Mouse (Mus musculus): Measurements from ENCODE around the gene Gatd1. TPM values are rescaled to one million over a fixed set of nuclear protein-coding genes. Genes with fewer than 3 reads are reported as not detected.
"Not testable (repeated sequence)": the region's sequence is repeated elsewhere in the genome, so short reads cannot be mapped to it uniquely, and the experiment has no call there.

Gene Gatd1
- total RNA-seq, 2 experiments from 2014 or later = 6.2 to 9.6 TPM

DNA sequence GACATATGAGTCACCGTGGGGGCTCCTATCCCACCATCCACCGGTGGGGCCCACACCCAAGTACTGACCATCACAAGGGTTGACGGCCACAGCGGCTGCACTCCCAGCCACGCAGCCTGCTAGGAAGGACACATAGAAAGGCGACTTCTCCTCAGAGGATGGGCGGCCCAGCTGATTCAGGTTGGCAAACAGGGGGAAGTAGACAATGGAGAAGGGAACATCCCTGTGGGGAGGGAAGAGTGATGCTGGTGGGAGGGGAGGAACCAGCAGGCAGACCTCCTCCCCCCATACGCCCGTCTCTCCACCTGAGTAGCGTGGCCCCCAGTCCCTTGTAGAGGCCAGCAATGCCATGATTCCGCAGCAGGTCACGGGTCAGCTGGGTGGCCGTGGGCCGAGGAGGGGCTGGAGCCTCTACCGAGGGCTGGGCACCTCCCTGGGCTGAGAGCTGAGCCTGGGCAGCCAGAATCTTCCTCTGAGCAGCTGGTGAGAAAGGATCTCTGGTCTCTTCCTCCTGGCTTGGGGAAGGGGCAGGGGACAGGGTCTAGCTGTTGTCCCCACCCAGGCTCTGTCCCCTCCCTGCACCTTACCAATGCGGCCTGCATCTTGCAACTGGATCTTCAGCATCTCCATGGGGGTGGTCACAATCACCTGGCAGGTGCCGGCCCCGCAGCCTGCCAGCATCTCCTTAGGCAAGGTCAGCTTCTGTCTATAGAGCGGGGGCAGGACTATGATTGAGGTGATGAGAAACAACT is 17.7 kb upstream of the Gatd1 start:
- intact Hi-C loops (cut with DNase I; ENCODE audit: low total_unique reads) = no loop called here
- DNase-seq = peak; percentile 10

DNA sequence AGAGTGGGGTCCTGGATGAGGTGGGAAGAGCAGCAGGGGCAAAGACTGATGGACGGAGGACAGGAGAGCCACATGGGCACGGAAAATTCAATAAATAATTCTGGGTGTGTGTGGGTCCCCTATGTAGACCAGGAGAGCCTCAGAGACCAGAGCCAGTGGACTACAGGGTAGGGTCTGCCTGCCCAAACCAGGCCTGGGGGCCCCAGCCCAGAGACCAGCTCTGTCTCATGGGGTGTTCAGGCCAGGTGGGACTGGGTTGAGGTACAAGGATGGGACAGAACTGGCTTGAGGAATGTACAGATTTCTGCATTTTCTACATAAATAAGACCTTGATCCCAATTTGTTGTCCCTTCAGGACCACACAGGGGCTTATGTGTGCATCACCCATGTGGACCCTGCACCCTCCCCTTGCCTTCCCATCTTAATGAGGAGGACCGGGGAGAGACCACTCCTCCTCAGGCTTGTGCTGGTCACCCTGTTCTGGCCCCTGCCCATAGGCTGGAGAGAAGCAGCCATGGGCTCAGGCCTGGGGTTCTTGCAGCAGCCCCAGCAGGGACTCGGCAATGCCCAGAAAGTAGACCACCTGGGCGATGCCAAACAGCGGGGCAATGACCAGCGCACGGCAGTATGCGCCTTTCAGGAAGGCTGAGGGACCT is 16.8 kb upstream of the Gatd1 start:
- DNase-seq = no peak
- intact Hi-C loops (cut with DNase I; ENCODE audit: low total_unique reads) = no loop called here

DNA sequence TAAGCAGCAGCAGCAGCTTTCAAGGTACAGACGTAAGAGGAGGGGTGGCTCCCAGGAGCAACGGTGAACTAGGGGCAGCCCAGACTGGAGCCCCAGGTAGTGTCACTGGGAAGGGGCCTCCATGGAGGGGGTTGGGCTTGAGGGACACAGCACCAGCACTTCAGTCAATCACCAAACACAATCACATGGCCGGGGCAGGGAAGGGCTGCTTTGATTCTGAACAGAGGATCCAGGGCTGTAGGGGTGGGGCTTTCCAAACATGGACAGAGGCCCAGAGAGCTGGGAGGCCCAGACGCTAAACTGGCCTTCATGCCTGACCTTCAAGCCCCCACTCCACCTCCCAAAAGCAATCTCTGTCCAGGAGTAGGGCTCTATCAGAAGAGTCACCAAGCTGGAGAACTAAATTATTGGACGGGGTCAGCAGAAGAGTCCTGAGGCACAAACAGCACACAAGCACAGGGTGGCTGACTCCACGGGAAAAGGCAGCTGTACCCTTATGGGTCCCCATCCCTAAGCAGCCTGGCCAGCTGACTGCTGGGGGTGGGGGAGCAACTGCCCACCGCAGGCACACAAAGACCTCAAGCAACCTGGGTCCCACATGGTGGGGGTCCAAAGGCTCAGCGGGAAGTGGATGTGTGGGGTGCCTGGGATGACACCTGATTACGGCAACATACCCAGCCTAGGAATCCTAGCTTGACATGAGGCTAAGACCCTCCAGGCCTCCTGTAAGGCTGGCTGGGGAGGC is 16.1 kb upstream of the Gatd1 start:
- intact Hi-C loops (cut with DNase I; ENCODE audit: low total_unique reads) = no loop called here
- no peak for DNase-seq

DNA sequence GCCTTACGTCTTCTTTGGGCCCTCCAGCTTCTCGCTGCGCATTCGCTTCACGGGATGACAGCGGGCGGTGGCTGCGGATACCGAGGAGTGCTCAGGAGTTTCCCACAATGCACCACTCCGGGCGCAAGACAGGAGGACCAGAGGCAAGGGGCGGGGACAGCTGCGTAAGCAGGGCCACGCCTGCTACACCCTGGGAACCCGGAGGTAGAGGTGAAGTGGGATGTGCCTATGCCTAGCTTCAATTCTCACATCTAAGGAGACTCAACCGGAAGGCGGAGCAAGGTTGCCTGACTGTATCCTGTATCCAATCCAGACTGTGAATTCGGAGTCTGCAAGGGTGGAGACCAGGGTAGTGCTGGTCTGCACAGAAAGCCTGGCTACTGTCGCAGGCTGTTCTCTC is 15.4 kb upstream of the Gatd1 start, which contains the start of gene Cend1:
Gene Cend1 (minus strand): TSS at position 182 of the 400 bp plus-strand sequence.
- DNase-seq = no peak
- intact Hi-C loops (cut with DNase I; ENCODE audit: low total_unique reads) = no loop called here

DNA sequence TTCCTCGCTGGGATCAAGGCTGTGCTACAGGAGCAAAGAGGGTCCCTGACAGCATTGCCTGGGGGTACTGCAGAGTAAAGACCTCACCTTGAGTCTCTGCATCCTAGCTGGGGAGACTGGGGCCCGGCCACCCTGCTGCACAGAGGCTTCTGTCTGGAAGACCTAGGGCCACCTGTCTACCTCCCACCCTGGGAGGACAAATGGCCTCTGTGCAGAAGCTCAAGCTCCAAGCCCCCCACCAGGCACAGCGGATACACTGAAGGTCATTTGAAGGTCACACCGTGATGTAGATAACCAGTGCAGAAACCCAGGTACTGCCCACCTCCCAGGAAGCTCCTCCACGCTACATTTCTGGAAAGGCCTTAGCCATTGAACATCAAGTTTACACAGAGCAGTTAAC is 14.8 kb upstream of the Gatd1 start:
- DNase-seq = no peak
- intact Hi-C loops (cut with DNase I; ENCODE audit: low total_unique reads) = no loop called here

DNA sequence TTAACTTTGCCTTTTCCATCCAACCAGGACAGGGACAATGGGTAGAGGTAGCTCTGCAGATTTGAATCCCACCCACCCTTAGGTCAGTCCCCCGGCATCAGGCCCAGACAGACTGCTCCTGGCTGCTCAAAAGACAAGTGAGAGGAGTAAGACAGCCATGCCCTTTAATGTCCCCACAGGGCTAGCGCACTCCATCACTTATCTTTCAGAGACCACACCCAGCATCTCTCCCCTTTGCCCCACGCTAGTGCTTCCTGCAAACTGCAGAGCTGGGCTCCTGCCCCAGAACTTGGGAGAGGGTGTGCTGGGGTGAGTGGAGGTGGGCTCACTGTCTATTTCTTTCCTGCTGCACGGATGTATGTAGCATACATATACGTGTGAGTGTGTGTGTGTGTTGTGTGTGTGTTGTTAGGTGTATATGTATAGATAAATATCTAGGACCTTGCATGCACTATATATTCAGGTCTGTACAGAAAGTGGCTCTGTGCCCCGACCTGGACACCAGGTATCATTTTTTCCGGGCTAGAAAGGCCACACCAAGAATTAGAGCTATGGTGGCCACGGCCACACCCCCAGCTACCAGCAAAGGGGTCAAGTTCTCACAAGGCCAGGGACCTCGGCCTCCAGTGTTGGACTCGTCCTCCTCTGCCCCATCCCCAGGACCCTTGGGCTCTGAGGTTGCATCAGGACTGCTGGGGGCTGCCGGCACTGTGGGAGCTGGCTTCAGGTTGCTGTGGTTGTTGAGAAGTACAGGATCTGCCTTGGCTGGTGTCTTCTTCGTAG is 13.2 kb upstream of the Gatd1 start:
- intact Hi-C loops (cut with DNase I; ENCODE audit: low total_unique reads) = no loop called here
- no peak for DNase-seq

DNA sequence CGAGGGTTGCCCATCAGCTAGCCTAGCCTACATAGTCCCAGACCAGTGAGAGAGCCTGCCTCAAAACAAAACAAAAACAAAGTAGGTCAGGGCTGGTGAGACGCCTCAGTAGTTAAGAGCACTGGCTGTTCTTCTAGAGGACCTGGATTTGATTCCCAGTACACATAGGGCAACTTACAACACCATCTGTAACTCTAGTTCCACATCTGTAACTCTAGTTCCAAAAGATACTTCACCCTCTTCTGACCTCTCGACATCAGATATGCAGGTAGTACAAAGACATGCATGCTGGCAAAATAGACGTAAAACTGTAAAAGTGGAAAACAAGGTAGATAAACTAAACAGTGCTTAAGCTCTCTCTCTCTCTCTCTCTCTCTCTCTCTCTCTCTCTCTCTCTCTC is 9.9 kb upstream of the Gatd1 start:
- no peak for DNase-seq
- intact Hi-C loops (cut with DNase I; ENCODE audit: low total_unique reads) = no loop called here

DNA sequence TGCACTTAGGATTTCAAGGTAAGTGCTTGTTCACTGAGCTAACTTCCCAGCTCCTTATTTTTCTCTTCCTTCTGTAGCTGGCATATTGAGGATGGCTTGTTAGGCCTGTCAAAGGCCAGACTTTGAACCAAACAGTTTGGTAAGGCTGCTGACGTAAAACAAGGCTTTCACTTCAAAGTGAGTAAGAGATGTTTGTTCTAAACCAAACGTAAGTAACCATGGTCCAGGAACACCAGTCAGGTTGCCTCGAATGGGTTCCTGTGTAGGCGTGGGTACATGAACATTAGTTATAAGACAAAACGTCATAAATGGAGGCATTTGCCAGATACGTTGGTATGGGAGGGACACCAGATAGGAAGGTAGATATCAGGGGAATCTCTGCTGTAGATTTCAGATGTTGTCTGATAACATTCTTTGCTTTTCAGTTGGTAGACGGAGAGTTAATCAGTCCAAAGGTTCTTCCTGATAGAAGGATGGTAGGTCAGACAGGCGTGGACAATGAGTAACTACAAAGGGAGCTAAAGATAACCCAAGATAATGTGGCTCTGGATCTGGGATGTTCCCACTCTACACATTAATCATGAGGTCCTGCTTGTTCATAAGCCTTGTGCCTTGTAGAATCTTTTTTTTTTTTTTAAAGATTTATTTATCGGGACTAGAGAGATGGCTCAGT is 6.2 kb upstream of the Gatd1 start:
- intact Hi-C loops (cut with DNase I; ENCODE audit: low total_unique reads) = no loop called here
- no peak for DNase-seq

DNA sequence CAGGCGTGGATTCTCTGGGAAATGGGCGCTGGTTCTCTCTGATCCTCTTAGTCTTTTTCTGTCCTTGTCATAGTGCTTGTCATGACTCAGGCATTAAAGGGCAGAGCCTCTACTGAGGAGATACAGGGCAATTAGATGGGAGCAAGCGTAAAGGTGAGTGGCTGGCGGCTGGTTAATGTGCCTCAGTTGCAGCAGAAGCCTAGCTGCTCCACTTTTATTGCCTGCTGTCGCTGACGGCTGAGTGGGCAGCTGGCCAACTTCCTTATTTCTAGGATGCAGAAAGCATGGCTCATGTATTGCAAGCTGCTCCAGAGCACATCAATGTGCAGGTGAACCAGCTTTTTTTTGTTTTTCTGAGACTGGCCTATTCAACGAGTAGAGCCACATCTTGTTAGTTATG is 5.0 kb upstream of the Gatd1 start:
- intact Hi-C loops (cut with DNase I; ENCODE audit: low total_unique reads) = no loop called here
- no peak for DNase-seq

DNA sequence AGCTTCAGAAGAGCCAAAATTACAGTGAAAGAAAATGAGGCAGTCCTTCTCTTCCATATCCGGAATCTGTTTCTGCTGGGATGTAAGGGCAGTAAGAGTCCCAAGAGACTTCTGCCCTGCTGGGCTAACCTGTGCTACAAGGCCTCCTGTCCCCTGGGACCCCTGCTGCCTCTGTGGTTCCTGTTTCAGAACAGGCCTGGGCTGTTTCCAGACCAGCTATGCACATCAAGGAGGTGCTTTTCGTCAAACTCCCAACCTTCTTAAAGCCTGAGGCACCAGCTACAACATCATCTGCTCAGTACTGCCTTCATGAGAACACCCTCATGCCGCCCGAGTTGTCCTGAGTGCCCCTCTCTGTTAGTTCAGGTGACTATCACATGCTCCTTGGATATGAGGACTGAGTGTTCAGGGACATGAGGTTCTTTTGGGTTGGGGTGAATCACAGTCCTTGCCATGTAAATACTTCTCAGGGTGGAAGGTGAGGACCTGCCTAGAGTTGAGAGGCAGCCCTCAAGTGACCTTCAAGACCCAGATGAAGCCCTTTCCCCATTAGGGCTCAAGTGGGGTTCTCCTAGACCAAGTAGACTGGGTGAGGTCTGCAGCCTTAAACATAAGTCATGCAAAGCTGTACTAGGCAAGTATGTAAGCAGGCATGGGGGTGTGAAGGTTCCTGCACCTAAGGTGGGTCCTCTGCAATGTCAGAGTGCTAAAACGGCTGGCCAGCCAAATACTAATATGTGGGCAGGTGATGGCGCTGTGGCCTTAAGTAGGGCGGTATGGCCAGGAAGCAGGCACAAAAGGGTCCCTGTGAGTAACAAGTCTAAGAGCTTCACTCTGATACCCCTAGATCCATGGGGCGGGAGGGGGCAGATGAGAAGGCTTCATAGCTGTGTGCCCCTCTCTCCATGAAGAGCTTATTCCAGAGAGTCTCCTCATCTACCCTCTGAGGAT is 4.1 kb upstream of the Gatd1 start:
- no peak for DNase-seq
- intact Hi-C loops (cut with DNase I; ENCODE audit: low total_unique reads) = no loop called here

DNA sequence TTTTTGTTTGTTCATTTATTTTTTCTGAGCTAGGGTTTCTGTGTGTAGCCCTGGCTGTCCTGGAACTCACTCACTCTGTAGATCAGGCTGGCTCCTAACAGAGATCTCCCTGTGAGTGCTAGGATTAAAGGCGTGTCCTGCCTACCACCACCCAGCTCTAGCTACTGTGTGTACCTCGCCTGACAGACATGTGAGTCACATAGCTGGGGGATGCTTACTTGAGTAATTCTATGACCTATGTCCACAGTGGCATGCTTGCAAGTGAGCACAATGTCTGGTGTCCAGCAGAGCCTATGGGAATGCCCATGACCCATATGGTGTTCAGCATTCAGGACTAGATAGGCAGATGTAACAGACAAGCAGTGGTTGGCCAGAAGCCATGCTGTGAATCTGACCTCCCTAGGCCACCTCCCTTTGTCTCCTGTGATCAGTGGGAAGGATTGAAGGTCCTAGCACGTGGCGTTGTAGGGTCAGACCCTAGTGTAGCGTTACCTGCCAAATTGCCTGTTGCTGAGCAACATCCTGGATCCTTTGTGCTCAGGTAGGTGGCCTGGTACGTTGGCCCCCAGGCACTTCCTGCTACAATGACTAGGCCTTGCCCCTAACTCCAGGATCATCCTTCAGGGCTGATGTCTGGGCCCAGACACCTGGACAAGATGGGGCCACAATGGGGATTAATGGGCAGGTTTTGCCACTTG is 2.4 kb upstream of the Gatd1 start:
- DNase-seq = no peak
- intact Hi-C loops (cut with DNase I; ENCODE audit: low total_unique reads) = no loop called here

DNA sequence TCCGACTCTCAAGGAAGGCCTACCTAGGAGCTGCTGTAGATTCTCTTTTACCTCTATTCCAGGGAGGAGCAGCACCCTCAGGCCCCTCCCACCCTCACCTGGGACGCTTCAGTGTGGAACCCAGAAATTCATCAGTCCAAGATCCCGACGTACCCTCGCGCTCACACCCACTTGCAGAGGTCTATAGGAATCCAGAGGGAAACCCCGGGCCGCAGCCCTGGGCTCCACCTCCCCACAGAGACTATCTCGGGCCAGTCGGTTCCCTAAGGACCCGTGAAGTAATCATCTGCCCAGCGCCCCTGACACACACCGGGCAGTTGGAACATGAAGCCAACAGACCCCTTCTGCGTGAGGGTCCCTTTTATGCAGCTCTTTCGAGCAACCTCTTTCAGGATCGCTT is 605 bp downstream of the Gatd1 start:
- intact Hi-C loops (cut with DNase I; ENCODE audit: low total_unique reads) = no loop called here

DNA sequence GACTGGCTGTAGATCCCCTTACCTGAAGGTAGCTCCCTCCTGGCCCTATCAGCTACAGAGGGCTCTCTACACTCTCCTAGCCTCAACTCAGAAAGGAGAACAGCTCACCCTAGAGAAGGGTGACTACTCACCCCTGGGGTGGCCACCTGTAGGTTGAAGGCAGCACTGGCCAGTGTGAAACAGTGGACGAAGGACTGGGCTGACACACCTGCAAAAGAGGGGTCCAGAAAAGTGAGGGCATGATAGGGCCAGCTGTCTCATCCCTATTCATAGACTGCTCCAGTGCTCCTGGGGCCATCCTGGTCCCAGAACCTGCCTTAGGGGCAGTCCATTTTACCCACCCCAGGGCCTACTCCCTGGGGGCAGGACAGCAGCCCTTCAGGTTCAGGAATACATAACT is 2.3 kb downstream of the Gatd1 start:
- DNase-seq = no peak
- intact Hi-C loops (cut with DNase I; ENCODE audit: low total_unique reads) = no loop called here

More for the DNA sequence above, 605 bp downstream of the Gatd1 start:
- DNase-seq = no peak

DNA sequence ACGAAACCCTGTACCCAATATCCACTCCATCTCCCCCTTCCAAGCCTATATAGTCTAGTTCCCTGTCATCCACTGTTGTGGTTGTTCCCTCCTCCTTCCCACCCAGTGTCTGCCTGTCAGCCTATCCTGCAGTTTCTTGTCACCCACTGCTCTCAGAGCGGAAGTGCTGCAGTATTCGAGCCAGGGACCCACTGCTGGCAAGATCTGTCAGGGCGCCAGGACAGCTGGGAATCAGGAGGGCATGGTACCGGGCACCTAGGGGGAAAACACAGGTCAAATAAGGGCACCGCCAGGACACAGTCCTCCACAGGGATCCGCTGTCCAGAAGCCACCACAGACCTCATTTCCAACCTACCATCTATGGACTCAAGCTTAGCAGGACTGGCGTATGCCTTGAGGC is 3.3 kb downstream of the Gatd1 start:
- intact Hi-C loops (cut with DNase I; ENCODE audit: low total_unique reads) = no loop called here
- no peak for DNase-seq

DNA sequence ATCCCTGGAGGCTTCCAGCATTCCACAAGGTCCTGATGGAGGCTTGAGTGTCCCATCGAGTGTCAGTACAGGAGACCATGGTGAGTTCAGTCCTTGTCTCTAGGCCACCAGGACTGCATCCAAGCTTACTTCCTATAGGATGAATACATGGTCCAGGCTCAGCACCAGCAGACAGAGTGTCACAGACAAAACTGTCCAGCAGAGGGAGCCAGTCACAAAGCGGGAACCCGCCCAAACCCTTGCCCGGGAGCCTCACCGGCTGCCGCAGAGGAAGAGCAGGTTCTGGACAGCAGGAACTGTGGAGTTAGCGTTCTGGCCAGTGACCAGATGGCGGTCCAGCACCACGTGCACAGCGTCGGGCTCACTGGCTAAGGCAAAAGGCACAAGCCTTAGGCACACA is 5.1 kb downstream of the Gatd1 start:
- intact Hi-C loops (cut with DNase I; ENCODE audit: low total_unique reads) = loop anchor here (5.0 to 10.0 kb wide), 2 partner anchors 33 to 116 kb away; partner anchors contain the start of gene Pidd1
- DNase-seq = peak; percentile 84

DNA sequence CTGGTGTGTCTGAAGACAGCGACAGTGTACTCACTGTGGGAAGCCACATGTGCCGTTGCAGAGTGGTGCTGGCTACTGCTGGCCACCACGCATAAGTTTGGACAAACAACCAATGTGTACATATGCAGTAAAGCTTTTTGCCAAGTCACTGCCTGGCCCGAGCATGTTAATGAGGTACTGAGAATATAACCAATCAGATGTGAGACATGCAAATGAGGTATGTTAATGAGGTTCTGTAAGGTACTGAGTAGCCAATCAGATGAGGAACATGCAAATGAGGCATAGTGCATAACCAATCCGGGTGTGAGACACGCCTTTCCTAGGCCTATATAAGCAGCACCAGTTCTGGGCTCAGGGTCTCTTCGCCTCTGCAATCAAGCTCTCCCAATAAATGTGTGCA is 6.3 kb downstream of the Gatd1 start:
- not testable (repeated sequence) for DNase-seq
- intact Hi-C loops (cut with DNase I; ENCODE audit: low total_unique reads) = loop anchor here (5.0 to 10.0 kb wide), 2 partner anchors 35 to 117 kb away; partner anchors contain the start of gene Pidd1

DNA sequence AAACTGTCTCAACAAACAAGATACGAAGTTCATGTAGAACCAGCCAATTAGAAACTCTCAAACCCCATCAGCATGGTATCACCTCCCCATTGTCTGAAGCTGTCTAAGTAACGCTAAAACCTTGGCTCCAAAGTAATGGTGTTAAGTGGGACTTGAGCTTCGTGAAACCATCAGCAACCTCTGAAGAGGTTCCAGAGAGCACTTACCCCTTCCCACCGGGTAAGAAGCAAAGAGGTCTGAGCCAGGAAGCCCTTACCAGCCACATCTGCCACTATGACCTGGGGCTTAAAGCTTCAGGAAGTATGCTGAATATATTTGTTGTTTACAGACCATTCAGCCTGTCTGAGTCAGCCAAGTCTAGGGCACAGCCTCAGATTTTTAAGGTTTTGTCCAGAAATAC is 8.5 kb downstream of the Gatd1 start:
- intact Hi-C loops (cut with DNase I; ENCODE audit: low total_unique reads) = loop anchor here (5.0 to 10.0 kb wide), 2 partner anchors 37 to 119 kb away; partner anchors contain the start of gene Pidd1
- DNase-seq = no peak
